In the genomic region with DNA sequence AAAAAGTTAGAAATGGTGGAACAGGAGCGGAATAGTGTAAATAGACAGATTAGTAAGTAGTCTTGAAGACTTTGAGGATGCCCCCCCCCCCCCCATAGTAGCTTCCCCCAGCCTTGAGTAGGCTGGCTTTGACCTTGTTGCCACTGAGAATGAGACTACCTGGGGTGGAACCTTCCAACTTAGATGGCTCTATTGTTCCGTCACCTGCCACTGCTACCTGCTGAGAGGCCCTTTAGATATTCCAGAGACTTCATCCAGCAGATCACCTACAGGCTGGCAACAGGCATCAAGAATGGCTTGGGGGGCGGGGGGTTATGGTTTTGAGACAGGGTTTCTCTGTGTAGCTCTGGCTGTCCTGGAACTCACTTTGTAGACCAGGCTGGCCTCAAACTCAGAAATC, we compare ENCODE assay signal across 1 mouse cellular context.
TF ChIP-seq lines count a peak whose summit lies in the region.

No protein-coding gene starts in this region.

TF ChIP-seq in ES-E14, 5 proteins besides CTCF, POLR2A, EP300 and RAD21:
- TF ChIP-seq HCFC1 (IDR thresholded peaks at IDR 0.05; ENCODE audit: borderline replicate concordance, insufficient read depth, low read length) (no peak), ZC3H11A (IDR thresholded peaks at IDR 0.05; ENCODE audit: borderline replicate concordance, low read depth, low read length) (no peak), ZNF384 (IDR thresholded peaks at IDR 0.05; ENCODE audit: low read depth, low read length) (no peak), MAFK (IDR thresholded peaks at IDR 0.05; ENCODE audit: insufficient read depth, low read depth, low read length) (no peak), CHD2 (IDR thresholded peaks at IDR 0.05; ENCODE audit: low read depth, low read length) (no peak)
